Mouse (Mus musculus) heart, embryonic 13.5 days (tissue): ENCODE measurements at regions not wholly inside any gene's neighbourhood (a gene's known extent, or its start where the extent isn't known, plus 50 kb on each side); places are given as distances from the start of the nearest gene placed in this dataset.

Experiments used
- ATAC-seq: fragments of 200-750 bp; cut with Nextera tagmentation; 2 replicates; pipeline ENCODE4 v1.8.0; 2017; ENCODE audit warnings: moderate TSS enrichment; ENCODE audit not compliant: insufficient number of reproducible peaks, low FRiP score, low TSS enrichment; ENCODE audit errors: extremely low read depth
- H3K27ac ChIP-seq: fragments of 300-500 bp; sonication (generic); replicated peaks from 2 replicates; pipeline ENCODE4 v1.5.1; 2015; ENCODE audit warnings: moderate library complexity, mild to moderate bottlenecking, inconsistent platforms
- H3K27me3 ChIP-seq: fragments of 300-500 bp; sonication (generic); replicated peaks from 2 replicates; pipeline ENCODE4 v1.6.1; 2015; ENCODE audit warnings: mild to moderate bottlenecking, inconsistent platforms
- H3K36me3 ChIP-seq: fragments of 300-500 bp; sonication (generic); 2 replicates; pipeline ENCODE4 v1.6.1; 2015; ENCODE audit warnings: mild to moderate bottlenecking, inconsistent platforms
- H3K4me1 ChIP-seq: fragments of 300-500 bp; sonication (generic); 2 replicates; pipeline ENCODE4 v1.6.1; 2015; ENCODE audit warnings: inconsistent platforms
- H3K4me2 ChIP-seq: fragments of 300-500 bp; sonication (generic); 2 replicates; pipeline ENCODE4 v1.6.1; 2015; ENCODE audit warnings: inconsistent platforms, mild to moderate bottlenecking, moderate library complexity
- H3K4me3 ChIP-seq: fragments of 300-500 bp; sonication (generic); 2 replicates; pipeline ENCODE4 v1.5.1; 2015; ENCODE audit warnings: moderate library complexity, mild to moderate bottlenecking, inconsistent platforms
- H3K9ac ChIP-seq: fragments of 300-500 bp; sonication (generic); 2 replicates; pipeline ENCODE4 v1.6.1; 2015; ENCODE audit warnings: inconsistent platforms, mild to moderate bottlenecking, moderate library complexity
- H3K9me3 ChIP-seq: fragments of 300-500 bp; sonication (generic); 2 replicates; pipeline ENCODE4 v1.6.1; 2016; ENCODE audit warnings: inconsistent platforms
- WGBS: fragments of 180-500 bp; shearing (Covaris S2); methylation state at CpG from one replicate; pipeline ENCODE4 v1.1.7; 2015; ENCODE audit warnings: mixed read lengths; 5-methylcytosine and 5-hydroxymethylcytosine counted together

DNA sequence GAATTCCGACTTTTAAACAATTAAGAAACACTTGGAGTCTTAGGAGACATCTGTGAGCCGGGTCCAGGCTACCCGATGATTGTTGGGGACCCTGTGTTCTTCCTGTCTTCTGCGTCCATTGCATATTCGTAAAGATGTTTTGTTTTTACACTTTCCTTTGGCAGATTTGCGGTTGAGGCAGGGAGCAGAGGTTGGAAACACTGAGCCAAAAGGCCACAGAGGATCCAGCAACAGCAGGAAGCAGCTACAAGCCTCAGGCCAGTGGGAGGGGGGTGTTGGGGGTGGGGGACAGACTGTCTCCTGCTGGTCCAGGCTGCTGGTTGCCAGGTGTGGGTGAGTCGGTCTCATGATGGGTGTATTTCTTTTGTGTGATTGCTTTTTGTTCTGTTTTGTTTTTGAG is 92.7 kb upstream of the Gm26897 start:
- Histone ChIP-seq H3K9me3 (0 out of 2 replicates have a peak, but pooled peaks cover 3% of the 10 kb centered on the region), H3K9ac (no peak overlapping the region), H3K4me3 (no peak overlapping the region), H3K36me3 (no peaks in the 10 kb centered on the region), H3K4me2 (no peak overlapping the region), H3K27ac (no peak overlapping the region), H3K27me3 (peaks cover 55% of the 10 kb centered on the region), H3K4me1 (peaks cover 12% of the 10 kb centered on the region)
- no peak for ATAC-seq
- WGBS = 58% methylated on average over 7 of the region's 7 CpGs

DNA sequence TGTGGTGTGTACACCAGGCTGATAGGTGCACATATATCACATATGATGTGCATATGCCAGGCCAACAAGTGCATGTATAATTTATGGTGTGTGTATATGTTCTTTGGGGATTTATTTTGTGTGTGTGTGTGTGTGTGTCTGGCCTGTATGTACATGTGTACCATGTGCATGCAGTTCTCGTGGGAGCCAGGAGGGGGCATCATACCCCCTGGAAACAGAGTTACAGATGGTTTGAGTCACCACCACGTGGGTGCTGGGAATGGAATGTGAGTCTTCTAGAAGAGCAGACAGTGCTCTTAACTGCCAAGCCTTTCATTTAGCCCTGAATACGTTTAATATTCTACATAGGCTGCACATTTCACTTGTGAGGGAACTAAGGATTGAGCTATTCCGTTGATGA is 92.0 kb upstream of the Gm26897 start:
- no peak for ATAC-seq
- Histone ChIP-seq H3K4me1 (peaks cover 11% of the 10 kb centered on the region), H3K9ac (no peak overlapping the region), H3K9me3 (0 out of 2 replicates have a peak, but pooled peaks cover 3% of the 10 kb centered on the region), H3K36me3 (no peaks in the 10 kb centered on the region), H3K4me3 (no peak overlapping the region), H3K27ac (no peak overlapping the region), H3K4me2 (no peak overlapping the region), H3K27me3 (peaks cover 49% of the 10 kb centered on the region)
- WGBS = 75% methylated on average over 4 of the region's 4 CpGs

DNA sequence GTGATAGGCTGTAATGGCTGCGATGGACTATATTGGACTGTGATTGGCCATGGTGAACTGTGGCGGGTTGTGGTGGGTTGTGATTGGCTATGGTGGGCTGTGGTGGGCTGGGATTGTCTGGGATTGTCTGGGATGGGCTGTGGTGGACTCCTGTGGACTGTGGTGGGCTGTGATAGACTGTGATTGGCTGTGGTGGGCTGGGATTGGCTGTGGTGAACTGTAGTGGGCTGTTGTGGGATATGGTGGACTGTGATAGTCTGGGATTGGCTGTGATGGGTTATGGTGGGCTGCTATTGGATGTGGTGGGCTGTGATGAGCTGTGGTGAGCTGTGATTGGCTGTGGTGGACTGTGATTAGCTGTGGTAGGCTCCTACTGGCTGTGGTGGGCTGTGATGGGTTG is 89.6 kb upstream of the Gm26897 start:
- Histone ChIP-seq H3K4me1 (peaks cover 15% of the 10 kb centered on the region), H3K4me3 (no peak overlapping the region), H3K9ac (no peak overlapping the region), H3K36me3 (no peaks in the 10 kb centered on the region), H3K9me3 (0 out of 2 replicates have a peak, but pooled peaks cover 3% of the 10 kb centered on the region), H3K27me3 (peaks cover 30% of the 10 kb centered on the region), H3K4me2 (no peak overlapping the region), H3K27ac (no peak overlapping the region)
- 89% methylated on average over 2 of the region's 2 CpGs for WGBS
- ATAC-seq = no peak

DNA sequence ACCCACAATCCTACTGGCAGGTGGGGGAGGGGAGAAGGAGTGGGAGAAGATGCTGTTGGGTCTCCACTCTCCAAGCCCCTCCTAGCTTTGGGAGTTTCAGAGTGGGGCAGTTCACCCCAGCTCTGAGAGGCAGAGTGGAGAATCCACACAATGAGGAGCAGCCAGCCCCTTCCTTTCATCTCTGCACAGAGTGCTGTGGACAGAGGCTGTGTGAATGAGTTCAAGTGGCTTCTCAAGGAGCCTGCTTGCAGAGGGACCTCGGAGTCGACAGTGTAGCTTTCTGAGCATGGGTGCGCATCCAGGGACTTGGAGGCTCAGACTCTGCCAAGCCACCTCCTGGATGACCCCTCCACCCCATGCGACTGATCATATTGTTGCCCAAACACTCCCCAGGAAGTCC is 88.9 kb upstream of the Gm26897 start:
- H3K4me3 ChIP-seq = no peak overlapping the region
- H3K4me1 ChIP-seq = peaks cover 14% of the 10 kb centered on the region
- H3K4me2 ChIP-seq = no peak overlapping the region
- H3K36me3 ChIP-seq = no peaks in the 10 kb centered on the region
- no peak for ATAC-seq
- WGBS = 53% methylated on average over 4 of the region's 4 CpGs
- no peak overlapping the region for H3K27ac ChIP-seq
- H3K9ac ChIP-seq = no peak overlapping the region
- peaks cover 23% of the 10 kb centered on the region for H3K27me3 ChIP-seq
- H3K9me3 ChIP-seq = 0 out of 2 replicates have a peak, but pooled peaks cover 3% of the 10 kb centered on the region

DNA sequence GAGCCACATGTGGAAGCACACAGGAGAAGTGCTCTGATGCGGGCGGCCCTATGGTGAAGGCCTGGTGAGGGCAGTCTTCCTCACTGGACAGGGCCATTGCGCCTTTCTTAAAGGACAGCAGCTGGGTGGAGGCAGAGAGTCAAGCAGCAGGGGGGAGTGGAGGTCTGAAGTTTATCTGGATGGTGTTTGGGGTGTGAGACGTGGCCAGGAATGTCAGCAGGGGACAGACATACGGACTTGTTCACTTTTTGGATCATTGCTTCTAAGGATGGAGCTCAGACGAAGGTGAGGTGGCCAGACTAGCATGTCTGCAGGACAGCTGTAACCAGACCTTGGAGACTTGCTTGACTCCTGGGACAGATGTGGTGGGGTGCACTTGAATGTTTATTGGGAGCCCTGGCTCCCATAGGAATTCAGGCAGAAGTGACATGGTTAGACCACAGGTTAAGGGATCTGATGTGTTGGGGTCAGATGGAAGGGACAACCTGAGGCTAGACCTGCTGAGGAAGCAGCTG is 86.0 kb upstream of the Gm26897 start:
- Histone ChIP-seq H3K4me2 (no peak overlapping the region), H3K9ac (no peak overlapping the region), H3K4me3 (no peak overlapping the region), H3K27ac (no peak overlapping the region), H3K4me1 (peaks cover 10% of the 10 kb centered on the region), H3K27me3 (peaks cover 13% of the 10 kb centered on the region), H3K36me3 (no peaks in the 10 kb centered on the region), H3K9me3 (no peaks in the 10 kb centered on the region)
- 64% methylated on average over 6 of the region's 6 CpGs for WGBS
- no peak for ATAC-seq

DNA sequence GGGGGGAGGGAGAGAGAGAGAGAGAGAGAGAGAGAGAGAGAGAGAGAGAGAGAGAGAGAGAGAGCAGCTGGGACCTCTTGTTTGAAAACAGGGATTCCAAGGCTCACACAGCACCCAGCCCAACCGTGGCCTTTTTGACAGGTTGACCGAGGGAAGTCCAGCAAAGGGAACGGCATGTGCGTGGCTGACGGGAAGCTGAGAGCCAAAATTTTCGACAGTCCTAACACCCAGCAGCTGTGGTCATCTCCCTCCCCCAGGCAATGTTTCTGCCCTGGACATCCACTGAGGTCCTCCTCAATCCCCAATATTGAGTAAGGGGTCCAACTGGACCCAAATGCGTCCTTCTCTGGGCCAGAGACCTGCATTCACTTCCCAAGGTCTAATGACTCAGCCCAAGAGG is 85.2 kb upstream of the Gm26897 start:
- H3K4me1 ChIP-seq = peaks cover 10% of the 10 kb centered on the region
- no peak overlapping the region for H3K9ac ChIP-seq
- peaks cover 18% of the 10 kb centered on the region for H3K27me3 ChIP-seq
- H3K27ac ChIP-seq = no peak overlapping the region
- no peaks in the 10 kb centered on the region for H3K9me3 ChIP-seq
- 55% methylated on average over 7 of the region's 7 CpGs for WGBS
- no peaks in the 10 kb centered on the region for H3K36me3 ChIP-seq
- ATAC-seq = no peak
- H3K4me2 ChIP-seq = no peak overlapping the region
- H3K4me3 ChIP-seq = no peak overlapping the region

DNA sequence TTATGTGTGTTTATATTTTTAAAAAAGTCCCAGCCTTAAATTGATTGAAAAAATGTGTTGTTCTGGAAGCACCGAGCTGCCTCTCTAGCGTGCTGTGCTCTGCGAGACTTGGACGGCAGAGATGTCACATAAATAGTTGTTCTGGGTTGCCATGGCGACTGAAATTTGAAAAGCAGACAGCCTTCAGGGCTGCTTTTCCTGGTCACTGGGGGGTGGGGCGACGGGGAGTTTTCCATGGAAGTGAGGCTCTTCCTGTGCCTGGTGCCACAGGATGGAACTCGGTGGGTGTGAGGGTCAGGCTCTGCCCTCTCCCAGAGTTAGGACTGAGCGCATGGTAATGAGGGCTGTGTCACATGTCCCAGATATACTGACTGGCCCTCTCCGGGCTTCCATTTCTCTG is 84.7 kb upstream of the Gm26897 start:
- Histone ChIP-seq H3K36me3 (no peaks in the 10 kb centered on the region), H3K27me3 (peaks cover 19% of the 10 kb centered on the region), H3K9me3 (no peaks in the 10 kb centered on the region), H3K4me2 (no peak overlapping the region), H3K27ac (no peak overlapping the region), H3K4me1 (peaks cover 10% of the 10 kb centered on the region), H3K4me3 (no peak overlapping the region), H3K9ac (no peak overlapping the region)
- WGBS = 40% methylated on average over 10 of the region's 10 CpGs
- ATAC-seq = no peak

DNA sequence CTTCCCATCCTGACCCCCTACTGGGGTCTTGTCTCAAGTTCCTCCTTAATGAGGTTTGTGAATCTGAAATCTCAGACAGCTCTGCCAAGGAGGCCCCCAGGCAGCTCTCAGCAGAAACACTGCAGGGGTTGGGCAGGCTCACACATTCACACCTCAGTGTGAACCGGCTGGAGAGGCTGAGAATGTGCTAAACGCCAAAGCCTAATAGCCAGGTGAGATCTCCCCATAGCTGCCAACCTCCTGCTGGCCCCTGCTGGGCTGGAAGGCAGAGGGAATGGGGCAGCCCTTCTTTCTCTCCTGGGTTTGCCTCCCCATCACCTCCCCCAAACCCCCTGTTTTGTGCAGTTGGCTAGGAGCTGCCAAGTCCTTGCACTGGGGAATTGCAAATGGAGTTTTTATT is 81.3 kb upstream of the Gm26897 start:
- no peak overlapping the region for H3K4me3 ChIP-seq
- peaks cover 19% of the 10 kb centered on the region for H3K27me3 ChIP-seq
- H3K4me2 ChIP-seq = no peak overlapping the region
- H3K36me3 ChIP-seq = no peaks in the 10 kb centered on the region
- WGBS = 13% methylated on average over 2 of the region's 2 CpGs
- H3K4me1 ChIP-seq = peaks cover 10% of the 10 kb centered on the region
- peaks cover 5% of the 10 kb centered on the region; the same call in 1 of the 2 replicates for H3K9me3 ChIP-seq
- no peak overlapping the region for H3K9ac ChIP-seq
- no peak for ATAC-seq
- H3K27ac ChIP-seq = no peak overlapping the region

DNA sequence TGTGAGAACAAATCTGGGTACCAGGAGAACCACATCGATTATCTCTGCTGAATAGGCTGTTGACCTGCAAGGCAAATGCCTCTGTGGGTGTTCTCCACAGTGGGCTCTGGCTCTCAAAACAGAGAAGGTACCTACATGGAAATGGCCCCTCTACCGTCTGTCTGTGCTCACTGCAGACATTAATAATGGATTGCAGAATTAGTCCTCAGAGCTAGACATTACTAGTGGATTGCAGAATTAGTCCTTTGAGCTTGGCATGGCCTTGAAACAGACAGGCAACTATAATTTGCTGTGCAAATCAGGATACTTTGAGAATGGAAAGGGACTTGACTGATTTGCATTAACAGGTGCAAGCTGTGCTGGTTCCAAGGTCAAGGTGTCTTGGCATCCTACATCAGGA is 77.3 kb upstream of the Gm26897 start:
- WGBS = 64% methylated on average over 2 of the region's 2 CpGs
- Histone ChIP-seq H3K36me3 (no peaks in the 10 kb centered on the region), H3K4me3 (no peak overlapping the region), H3K27me3 (peaks cover 36% of the 10 kb centered on the region), H3K9ac (no peak overlapping the region), H3K4me2 (no peak overlapping the region), H3K9me3 (peaks cover 5% of the 10 kb centered on the region; the same call in 1 of the 2 replicates), H3K27ac (no peak overlapping the region), H3K4me1 (no peaks in the 10 kb centered on the region)
- no peak for ATAC-seq

DNA sequence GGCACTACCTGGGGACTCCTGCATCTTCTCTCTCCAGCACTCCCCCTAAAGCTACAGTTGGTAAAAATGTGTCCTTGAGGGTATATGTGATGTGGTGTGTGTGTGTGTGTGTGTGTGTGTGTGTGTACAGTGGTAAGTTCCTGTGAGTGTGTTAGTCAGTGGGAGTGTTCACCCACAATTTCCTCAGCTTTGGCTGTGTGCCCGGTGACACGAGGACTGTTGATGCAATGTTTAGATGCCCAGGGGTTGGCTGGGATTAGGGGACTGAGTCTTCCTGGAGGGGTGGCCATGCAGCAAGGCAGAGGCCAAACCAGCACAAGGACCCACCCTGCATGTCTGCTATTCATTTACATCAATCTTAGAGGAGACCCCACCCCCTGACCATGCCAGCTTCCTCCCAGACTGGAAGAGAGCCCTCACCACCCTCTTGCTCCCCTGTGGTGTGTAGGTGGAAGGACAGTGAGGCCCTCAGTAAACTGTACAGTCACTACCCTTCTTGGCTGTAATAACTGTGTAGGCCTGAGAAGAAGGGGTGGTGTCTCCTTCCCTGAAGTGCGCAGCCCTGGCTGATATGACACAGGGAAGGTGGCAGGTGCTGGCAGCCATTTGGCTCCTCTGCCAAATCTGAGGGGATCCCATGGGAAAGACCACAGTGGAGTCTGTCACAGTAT is 75.8 kb upstream of the Gm26897 start:
- Histone ChIP-seq H3K27ac (no peak overlapping the region), H3K36me3 (no peaks in the 10 kb centered on the region), H3K4me3 (no peak overlapping the region), H3K9ac (no peak overlapping the region), H3K4me2 (no peak overlapping the region), H3K9me3 (peaks cover 5% of the 10 kb centered on the region; the same call in 1 of the 2 replicates), H3K27me3 (peaks cover 43% of the 10 kb centered on the region), H3K4me1 (no peaks in the 10 kb centered on the region)
- ATAC-seq = no peak
- 64% methylated on average over 3 of the region's 3 CpGs for WGBS

DNA sequence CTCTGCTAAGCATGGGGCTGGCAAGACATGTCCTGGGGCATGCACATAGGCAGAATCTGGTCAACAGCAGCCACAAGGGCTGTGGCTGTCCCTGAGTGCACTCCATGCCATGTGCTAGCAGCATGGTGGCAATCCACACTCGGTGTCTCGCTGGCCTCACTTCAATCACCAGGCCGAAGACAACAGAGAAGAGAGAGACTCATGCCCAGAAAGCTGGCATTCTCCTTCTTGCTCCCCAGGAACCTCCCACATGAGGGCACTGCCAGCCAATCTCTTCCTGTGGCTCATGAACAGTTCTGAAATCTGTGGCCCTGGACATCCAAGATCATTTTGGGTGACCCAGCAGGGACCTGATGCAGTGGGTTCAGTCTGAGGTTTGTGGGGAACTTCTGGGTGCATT is 74.5 kb upstream of the Gm26897 start:
- Histone ChIP-seq H3K4me3 (no peak overlapping the region), H3K9me3 (peaks cover 5% of the 10 kb centered on the region; the same call in 1 of the 2 replicates), H3K36me3 (no peaks in the 10 kb centered on the region), H3K4me2 (no peak overlapping the region), H3K27me3 (peaks cover 50% of the 10 kb centered on the region), H3K9ac (no peak overlapping the region), H3K27ac (no peak overlapping the region), H3K4me1 (no peaks in the 10 kb centered on the region)
- 88% methylated on average over 3 of the region's 3 CpGs for WGBS
- ATAC-seq = no peak

DNA sequence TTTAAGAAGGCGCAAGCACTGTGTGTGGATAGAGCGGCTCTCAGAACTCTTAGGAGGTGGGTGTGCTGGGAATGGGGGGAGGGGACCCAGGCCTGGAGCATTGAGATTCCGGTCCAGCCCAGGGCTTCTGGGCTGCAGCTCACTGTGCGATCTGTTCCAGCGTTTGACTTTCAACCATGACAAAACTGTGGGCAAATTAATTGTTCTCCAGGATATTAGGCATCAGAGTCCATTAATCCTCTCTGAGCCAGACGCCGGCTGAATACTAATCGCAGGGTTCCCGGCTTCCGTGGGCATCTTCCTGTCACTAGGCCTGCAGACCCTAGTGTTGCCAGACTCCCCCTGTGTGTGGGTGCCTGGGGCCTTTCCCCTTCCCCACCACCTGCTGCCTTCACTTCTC is 73.3 kb upstream of the Gm26897 start:
- Histone ChIP-seq H3K4me1 (no peaks in the 10 kb centered on the region), H3K4me2 (no peak overlapping the region), H3K4me3 (no peak overlapping the region), H3K36me3 (no peaks in the 10 kb centered on the region), H3K9me3 (peaks cover 5% of the 10 kb centered on the region; the same call in 1 of the 2 replicates), H3K27me3 (peaks cover 61% of the 10 kb centered on the region), H3K27ac (no peak overlapping the region), H3K9ac (no peak overlapping the region)
- ATAC-seq = no peak
- 70% methylated on average over 10 of the region's 10 CpGs for WGBS
